Mouse (Mus musculus) hindlimb bud, embryonic 11.5 days (tissue): ENCODE data around the gene Abcg3.
"Not testable (repeated sequence)": the region's sequence is repeated elsewhere in the genome, so short reads cannot be mapped to it uniquely, and the experiment has no call there.

Experiments used
- DNase-seq: peaks from one replicate; pipeline ENCODE4 v3.0.0-alpha.2; 2012; ENCODE audit warnings: low read depth, low spot score; ENCODE audit errors: extremely low spot score

Abcg3 gene

GRCm38 (mm10) chr5:104982535-104982934 is at the start of gene Abcg3:
TSS of gene Abcg3 (minus strand) at chr5:104982718.
- DNase-seq, result no peak

GRCm38 (mm10) chr5:105012551-105012950 is 30.0 kb upstream of the Abcg3 start:
- DNase-seq, result no peak

- no peak for DNase-seq
These were observed 29.1 kb upstream of the Abcg3 start for GRCm38 (mm10) chr5:105011570-105011969.

GRCm38 (mm10) chr5:105010376-105010775 is 27.9 kb upstream of the Abcg3 start:
- DNase-seq, result no peak

- no peak for DNase-seq
These were observed 6.9 kb upstream of the Abcg3 start for GRCm38 (mm10) chr5:104989411-104989810.

GRCm38 (mm10) chr5:104988000-104988399 is 5.5 kb upstream of the Abcg3 start:
- DNase-seq, result no peak

- DNase-seq, result peak; percentile 22
These were observed 4.2 kb upstream of the Abcg3 start for GRCm38 (mm10) chr5:104986706-104987105.

- no peak for DNase-seq
These were observed 3.4 kb downstream of the Abcg3 start for GRCm38 (mm10) chr5:104979040-104979513.

GRCm38 (mm10) chr5:104958141-104958793 is 24.3 kb downstream of the Abcg3 start:
- no peak for DNase-seq

GRCm38 (mm10) chr5:104955208-104955607 is 27.3 kb downstream of the Abcg3 start:
- DNase-seq, result no peak

- no peak for DNase-seq
These were observed 35.6 kb downstream of the Abcg3 start for GRCm38 (mm10) chr5:104946951-104947350.

GRCm38 (mm10) chr5:104934148-104934547 is 48.4 kb downstream of the Abcg3 start:
- no peak for DNase-seq

GRCm38 (mm10) chr5:104906556-104906955 is 76.0 kb downstream of the Abcg3 start:
- DNase-seq, result not testable (repeated sequence)
